Mouse (Mus musculus): ENCODE results near the gene Plekhm2.

DNA sequence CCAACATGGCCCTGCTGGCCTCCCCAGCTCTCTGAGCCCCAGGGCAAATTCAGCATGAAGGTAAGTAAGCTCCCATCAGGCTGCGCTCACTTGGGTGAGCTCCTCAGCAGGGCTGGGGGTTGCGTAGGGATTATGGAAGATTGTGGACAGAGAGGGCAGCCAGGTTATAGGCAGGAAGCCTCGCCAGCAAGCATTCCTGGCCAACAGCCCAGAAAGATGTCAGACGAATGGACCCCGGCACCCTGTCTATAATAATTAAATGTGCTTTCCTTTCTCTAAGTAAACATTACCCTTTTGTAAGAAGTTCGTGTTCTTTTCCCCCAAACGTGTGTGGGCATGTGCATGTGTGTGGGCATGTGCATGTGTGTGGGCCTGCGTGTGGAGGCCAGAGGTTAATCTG lies 60.2 kb downstream of the Plekhm2 start:
- no peak for TF ChIP-seq CTCF (IDR thresholded peaks at IDR 0.05; ENCODE audit: low read depth, low read length)
- no peak for TF ChIP-seq POLR2A (IDR thresholded peaks at IDR 0.05; ENCODE audit: insufficient read depth, low read length)
- no peak for TF ChIP-seq EP300 (IDR thresholded peaks at IDR 0.05; ENCODE audit: insufficient read depth, low read depth, low read length)

Data from ES-Bruce4 (cell line).